Mouse (Mus musculus) kidney, adult 2 months (tissue): ENCODE data around the gene Slc26a3. TPM values are rescaled to one million over a fixed set of nuclear protein-coding genes. Genes with fewer than 3 reads are reported as not detected.
A peak's percentile ranks its signal among the peaks of the same experiment; 100 is the strongest.

Source experiments
- DNase-seq: peaks from one replicate; pipeline ENCODE4 v3.0.0; 2021
- H3K27ac ChIP-seq: fragments of 200-500 bp; 2 replicates; pipeline ENCODE4 v1.5.1; 2012; ENCODE audit warnings: low read depth, low read length, control low read depth, inconsistent platforms; ENCODE audit not compliant: insufficient read depth
- H3K27me3 ChIP-seq: fragments of 200-500 bp; replicated peaks from 2 replicates; pipeline ENCODE4 v1.6.1; 2012; ENCODE audit warnings: mild to moderate bottlenecking, moderate library complexity, low read length, inconsistent platforms; ENCODE audit not compliant: control insufficient read depth, insufficient read depth
- H3K36me3 ChIP-seq: fragments of 200-500 bp; 2 replicates; pipeline ENCODE4 v1.6.1; 2012; ENCODE audit warnings: mild to moderate bottlenecking, moderate library complexity, low read length, inconsistent platforms; ENCODE audit not compliant: control insufficient read depth, insufficient read depth
- H3K4me1 ChIP-seq: fragments of 200-500 bp; 2 replicates; pipeline ENCODE4 v1.6.1; 2011; ENCODE audit warnings: low read length; ENCODE audit not compliant: control insufficient read depth, insufficient read depth
- H3K4me3 ChIP-seq: fragments of 200-500 bp; 2 replicates; pipeline ENCODE4 v1.5.1; 2011; ENCODE audit warnings: mild to moderate bottlenecking, low read depth, low read length, control low read depth; ENCODE audit not compliant: insufficient read depth
- CTCF ChIP-seq: fragments of 200-500 bp; conservative IDR thresholded peaks from 2 replicates; pipeline ENCODE4 v1.5.1; 2011; ENCODE audit warnings: low read depth, mild to moderate bottlenecking, control low read depth, low read length, moderate library complexity, mixed read lengths; ENCODE audit not compliant: insufficient read depth, insufficient read length
- POLR2A ChIP-seq: fragments of 200-500 bp; IDR thresholded peaks from one replicate; pipeline ENCODE4 v1.6.1; 2011; ENCODE audit warnings: low read depth, low read length, control low read depth
- WGBS: fragments of 180-500 bp; shearing (Covaris S2); methylation state at CpG from one replicate; pipeline ENCODE4 v1.1.7; 2018; 5-methylcytosine and 5-hydroxymethylcytosine counted together
- polyA plus RNA-seq: library from polyadenylated mRNA; depleted of rRNA; stranded (reverse); fragments of >200 nt; gene quantifications from 2 replicates; pipeline ENCODE4 v1.2.3, GENCODE M21; 2012

Slc26a3 gene
- polyA plus RNA-seq, 1 experiment: 0.05 TPM

DNA sequence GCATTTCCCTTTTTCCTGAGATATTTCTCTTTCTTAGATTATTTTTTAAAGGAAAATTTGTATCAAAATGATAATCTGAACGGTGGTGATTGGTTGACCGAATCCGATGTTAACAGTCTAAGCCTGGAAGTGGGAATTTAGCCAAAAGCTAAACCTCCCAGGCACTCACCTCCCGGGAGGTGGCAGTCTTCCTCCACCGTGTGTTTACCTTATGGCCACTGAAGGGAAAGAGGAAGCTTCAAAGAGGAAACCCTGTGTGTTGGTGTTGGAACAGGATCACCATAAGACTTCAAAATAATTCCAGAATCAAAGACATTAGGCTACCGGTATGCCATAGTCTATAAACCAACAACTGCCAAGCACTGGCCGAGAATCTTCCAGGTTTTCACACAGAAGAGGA lies 21.0 kb upstream of the Slc26a3 start:
- DNase-seq: no peak
- 74% methylated on average over 7 of the region's 7 CpGs for WGBS

DNA sequence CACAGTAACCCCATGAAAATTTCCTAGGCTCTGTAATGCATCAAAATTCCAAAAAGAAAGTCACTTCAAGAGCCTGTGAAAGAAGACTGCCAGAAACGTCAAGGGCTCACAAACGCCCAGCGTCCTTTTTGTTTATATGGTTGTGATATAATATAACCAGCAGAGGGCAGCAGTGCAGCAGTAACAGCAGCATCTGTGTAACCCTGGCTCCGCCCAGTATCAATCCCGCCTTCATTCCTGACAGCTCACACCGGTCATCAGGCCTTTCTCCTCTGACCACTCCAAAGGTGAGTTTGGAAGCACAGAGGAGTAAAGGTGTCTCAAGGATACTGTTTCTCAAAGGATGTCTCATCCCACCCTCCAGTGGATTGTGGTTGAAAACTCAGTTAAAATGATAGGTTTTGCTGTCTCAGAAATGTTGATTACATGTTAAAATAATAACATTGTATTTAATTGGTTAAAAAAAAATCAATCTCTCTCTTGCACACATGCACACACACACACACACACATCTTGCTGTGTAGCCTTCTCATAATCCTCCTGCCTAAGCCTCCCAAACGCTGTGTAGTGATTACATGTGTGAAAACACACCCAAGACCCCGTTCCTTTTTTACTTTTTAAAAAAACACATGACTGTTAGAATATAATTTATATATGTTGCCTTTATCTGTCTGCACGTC lies 15.9 kb upstream of the Slc26a3 start:
- peak; percentile 86 for TF ChIP-seq CTCF
- TF ChIP-seq POLR2A: no peak
- peaks cover 3% of the 10 kb centered on the region; the same call in 1 of the 2 replicates for H3K4me1 ChIP-seq
- peak; percentile 86 for DNase-seq
- no peak overlapping the region for H3K27ac ChIP-seq
- WGBS: 30% methylated on average over 9 of the region's 9 CpGs
- H3K4me3 ChIP-seq: no peak overlapping the region
- H3K36me3 ChIP-seq: no peaks in the 10 kb centered on the region
- H3K27me3 ChIP-seq: no peaks in the 10 kb centered on the region

More for the DNA sequence above, 21.0 kb upstream of the Slc26a3 start:
- TF ChIP-seq POLR2A (no peak), CTCF (no peak)
- no peaks in the 10 kb centered on the region for H3K4me1 ChIP-seq
- H3K27me3 ChIP-seq: no peaks in the 10 kb centered on the region
- no peak overlapping the region for H3K4me3 ChIP-seq
- no peak overlapping the region for H3K27ac ChIP-seq
- no peaks in the 10 kb centered on the region for H3K36me3 ChIP-seq

DNA sequence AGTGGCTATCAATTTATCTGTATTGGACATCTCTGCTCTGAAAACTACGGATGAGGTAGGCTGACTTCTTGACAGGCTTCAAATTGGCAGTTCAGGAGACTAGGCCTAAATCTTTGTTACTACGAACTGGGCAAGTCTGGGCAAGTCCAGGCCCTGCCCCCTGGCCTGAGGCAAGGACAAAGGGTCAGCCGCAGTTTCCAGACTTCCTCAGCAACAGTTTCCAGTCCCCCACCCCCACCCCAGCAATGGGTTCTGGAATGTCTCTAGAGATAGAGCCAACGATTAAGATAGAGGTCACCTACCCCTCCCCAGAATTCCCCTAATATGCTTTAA lies 15.4 kb upstream of the Slc26a3 start:
- Histone ChIP-seq H3K4me3 (no peak overlapping the region), H3K27ac (no peak overlapping the region), H3K4me1 (peaks cover 3% of the 10 kb centered on the region; the same call in 1 of the 2 replicates), H3K36me3 (no peaks in the 10 kb centered on the region), H3K27me3 (no peaks in the 10 kb centered on the region)
- no peak for DNase-seq
- no peak for TF ChIP-seq CTCF
- no peak for TF ChIP-seq POLR2A
- WGBS: 72% methylated on average over 4 of the region's 4 CpGs

DNA sequence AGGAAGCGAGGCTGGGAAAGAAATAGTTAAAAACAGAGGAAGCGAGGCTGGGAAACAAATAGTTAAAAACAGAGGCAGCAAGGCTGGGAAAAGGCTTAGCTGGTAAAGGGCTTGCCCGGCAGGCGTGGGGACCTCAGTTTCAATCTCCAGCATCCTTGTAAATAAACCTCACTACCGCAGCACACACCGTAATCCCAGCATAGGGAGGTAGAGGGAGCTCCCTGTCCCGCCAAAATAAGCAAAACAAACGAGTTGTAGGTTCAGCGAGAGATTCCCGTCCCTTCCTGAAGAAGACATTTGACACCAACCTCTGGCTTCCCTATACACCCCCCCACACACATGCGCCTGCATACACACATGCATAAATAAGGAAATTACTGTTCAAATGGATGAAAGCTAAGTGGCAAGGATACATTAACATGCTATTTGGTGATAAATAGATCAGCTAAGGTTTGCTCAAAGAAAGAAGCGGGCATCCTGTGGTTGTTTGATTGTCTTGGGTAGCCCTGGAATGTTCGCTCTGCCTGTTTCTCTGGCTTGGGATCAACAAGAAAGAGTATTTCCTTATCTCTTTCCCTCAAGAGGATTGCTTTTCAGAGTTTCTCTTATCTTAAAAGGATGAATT lies 14.2 kb upstream of the Slc26a3 start:
- no peak overlapping the region for H3K27ac ChIP-seq
- peak; percentile 3 for DNase-seq
- TF ChIP-seq CTCF (peak; percentile 49), POLR2A (no peak)
- WGBS: 7% methylated on average over 13 of the region's 13 CpGs
- peaks cover 3% of the 10 kb centered on the region; the same call in 1 of the 2 replicates for H3K4me1 ChIP-seq
- no peaks in the 10 kb centered on the region for H3K36me3 ChIP-seq
- no peaks in the 10 kb centered on the region for H3K27me3 ChIP-seq
- H3K4me3 ChIP-seq: no peak overlapping the region

DNA sequence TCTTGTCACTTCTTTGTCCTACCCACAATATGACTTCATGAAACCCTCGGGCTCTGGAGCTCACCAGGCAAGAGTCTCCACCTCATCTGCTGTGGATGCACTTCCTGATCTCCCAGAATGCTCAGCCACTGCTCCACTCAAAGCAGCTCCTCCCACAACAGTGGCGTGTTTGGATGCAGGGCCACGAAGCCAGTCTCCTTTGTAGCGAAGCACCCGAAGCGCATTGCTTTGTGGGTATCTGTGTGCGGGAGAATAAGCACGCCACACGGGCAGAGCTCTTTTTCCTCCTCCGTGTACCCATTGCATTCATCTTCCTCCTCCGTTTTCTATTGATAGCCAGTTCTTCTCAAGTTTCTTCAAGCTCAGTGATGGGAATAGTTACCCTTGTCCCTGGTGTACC lies 13.4 kb upstream of the Slc26a3 start:
- Histone ChIP-seq H3K4me3 (no peak overlapping the region), H3K4me1 (peaks cover 3% of the 10 kb centered on the region; the same call in 1 of the 2 replicates), H3K27me3 (no peaks in the 10 kb centered on the region), H3K27ac (no peak overlapping the region), H3K36me3 (no peaks in the 10 kb centered on the region)
- DNase-seq: no peak
- 43% methylated on average over 11 of the region's 11 CpGs for WGBS
- TF ChIP-seq POLR2A (no peak), CTCF (no peak)

DNA sequence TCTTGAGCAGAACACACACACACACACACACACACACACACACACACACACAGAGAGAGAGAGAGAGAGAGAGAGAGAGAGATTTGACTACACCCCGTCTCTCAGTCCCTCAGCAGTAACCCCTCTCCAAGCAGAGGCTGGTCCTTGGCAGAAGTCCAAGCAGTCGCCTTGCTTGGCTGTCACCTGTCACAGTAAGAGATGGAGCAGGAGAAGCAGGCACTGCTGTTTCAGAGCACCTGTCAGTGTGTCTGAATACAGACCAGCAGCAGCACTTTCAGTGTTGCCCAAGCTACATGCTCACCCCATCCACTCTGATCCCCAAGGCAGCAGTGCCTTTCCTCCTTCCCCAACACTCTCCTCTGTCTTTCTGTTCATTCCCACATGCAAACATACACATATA lies 9.8 kb upstream of the Slc26a3 start:
- WGBS: 16% methylated on average over 2 of the region's 2 CpGs
- TF ChIP-seq CTCF (no peak), POLR2A (no peak)

DNA sequence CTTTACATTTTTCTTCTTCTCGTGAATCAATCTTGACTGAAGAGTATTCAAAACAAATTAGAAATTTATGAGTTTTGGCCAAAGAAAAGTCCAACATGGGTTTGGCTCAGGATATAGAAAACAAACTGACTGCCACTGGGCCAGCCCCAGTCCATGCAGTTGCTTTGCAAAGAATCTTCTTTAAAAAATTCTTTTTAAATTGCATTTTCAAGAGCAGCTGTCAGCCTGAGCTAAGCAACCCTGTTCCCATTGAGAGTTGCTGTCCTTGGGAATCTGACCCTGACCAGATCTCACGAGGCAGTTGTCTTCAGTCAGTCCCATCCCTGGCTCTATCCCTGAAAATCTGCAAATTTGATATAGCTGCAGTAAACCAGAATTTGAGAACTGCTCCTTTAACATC lies 8.2 kb upstream of the Slc26a3 start:
- Histone ChIP-seq H3K36me3 (no peaks in the 10 kb centered on the region), H3K4me1 (no peaks in the 10 kb centered on the region), H3K27me3 (no peaks in the 10 kb centered on the region), H3K4me3 (no peak overlapping the region), H3K27ac (no peak overlapping the region)
- no peak for DNase-seq
- WGBS: 55% methylated on average over 2 of the region's 2 CpGs
- TF ChIP-seq CTCF (no peak), POLR2A (no peak)

More for the DNA sequence above, 9.8 kb upstream of the Slc26a3 start:
- H3K27me3 ChIP-seq: no peaks in the 10 kb centered on the region
- H3K4me3 ChIP-seq: no peak overlapping the region
- no peak overlapping the region for H3K27ac ChIP-seq
- no peak for DNase-seq
- no peaks in the 10 kb centered on the region for H3K36me3 ChIP-seq
- peaks cover 3% of the 10 kb centered on the region; the same call in 1 of the 2 replicates for H3K4me1 ChIP-seq
